Mouse (Mus musculus) right cerebral cortex, postnatal 36 days (tissue): Measurements from ENCODE around the gene Tubb2b.
A peak's percentile ranks its signal among the peaks of the same experiment; 100 is the strongest.

Source experiments
- DNase-seq, 2 experiments: peaks; one replicate each; pipeline ENCODE4 v3.0.0; 2022; ENCODE audit warnings: low spot score in 2 of 2, mixed read lengths in 1 of 2

The Tubb2b gene

DNA sequence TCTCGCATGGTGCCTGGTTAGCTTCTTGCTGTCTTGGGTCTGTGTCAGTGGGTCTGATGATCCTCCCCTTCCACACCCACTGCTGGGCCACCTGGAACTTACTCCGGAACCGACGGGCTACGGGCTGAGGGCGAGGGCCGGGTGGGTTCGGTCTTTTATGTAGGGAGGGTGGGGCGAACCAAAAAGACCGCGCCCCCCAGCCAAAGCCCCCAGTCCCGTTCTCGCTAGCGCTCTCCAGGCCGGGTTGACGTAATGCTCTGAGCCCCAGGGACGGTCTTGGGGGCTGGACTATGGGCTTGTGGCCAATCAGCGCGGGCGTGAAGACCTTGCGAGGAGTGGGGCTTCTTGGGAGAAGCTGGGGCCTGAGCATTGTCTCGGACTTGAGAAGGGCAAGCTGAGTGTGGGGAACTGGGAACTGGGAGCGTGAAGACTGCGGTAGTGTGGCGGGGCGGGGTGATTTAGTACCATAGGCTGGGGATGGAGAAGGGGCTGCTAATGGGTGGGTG, at the start of gene Tubb2b:
TSS of gene Tubb2b (minus strand) at position 241 of the 506 bp plus-strand sequence.
- peak in 1 of 2 experiments; percentile 68 for DNase-seq

DNA sequence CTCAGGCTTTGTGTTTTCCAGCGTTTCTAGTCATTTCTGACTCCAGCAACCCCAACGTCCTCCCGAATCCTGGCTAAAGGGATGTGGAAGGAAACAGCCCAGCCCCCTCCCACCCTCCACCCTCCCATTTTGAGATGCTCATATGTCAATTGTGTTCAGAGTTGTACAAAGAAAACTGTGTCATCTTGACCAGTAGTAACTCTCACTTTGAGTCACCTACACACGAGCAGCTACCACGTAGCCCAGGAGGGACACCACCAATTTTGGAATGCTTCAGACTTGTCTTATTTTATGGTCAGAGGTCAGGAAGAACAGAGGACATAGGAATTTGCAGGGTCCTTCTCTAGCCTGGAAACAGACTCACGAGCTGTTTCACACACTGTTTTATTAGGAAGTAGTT, 43.8 kb upstream of the Tubb2b start:
- no peak for DNase-seq

- no peak for DNase-seq
Observed at GRCm38 (mm10) chr13:34163304-34163975, 33.2 kb upstream of the Tubb2b start.

DNA sequence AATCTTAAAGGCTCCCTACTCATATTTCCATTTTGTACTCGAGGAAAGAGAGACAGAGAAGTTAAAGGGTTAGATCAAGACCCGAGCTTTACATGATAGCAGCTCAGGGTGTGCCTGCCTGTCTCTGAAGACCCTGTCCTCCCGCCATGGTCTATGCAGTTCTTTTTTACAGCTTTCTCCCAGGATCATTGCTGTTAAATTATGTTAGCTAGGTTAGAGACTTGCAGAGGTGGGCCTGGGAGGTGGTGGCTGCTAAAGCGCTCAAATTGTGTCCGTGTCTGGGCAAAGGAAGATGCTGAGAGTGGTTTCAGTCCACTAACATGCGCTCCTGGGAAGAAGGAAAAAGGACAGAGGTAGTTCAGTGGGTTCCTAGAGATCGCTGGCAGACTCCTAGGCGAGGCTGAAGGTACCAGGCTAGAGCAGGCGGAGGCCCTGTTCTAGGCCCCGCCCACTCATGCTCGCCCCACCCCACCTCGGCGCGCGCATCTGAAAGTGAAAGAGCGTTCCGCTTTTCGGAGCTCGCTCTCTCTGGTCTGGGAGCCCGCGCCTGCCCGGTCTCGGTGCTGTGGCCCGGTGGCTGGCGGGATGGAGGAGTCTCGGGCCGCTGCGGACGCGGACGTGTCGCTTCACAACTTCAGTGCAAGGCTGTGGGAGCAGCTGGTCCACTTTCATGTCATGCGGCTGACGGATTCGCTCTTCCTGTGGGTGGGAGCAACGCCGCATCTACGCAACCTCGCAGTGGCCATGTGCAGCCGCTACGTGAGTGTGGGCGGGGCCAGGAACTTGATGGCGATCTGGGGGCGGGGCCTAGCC, 32.4 kb upstream of the Tubb2b start, which contains the start of gene Psmg4:
TSS of gene Psmg4 (plus strand) at position 474 of the 813 bp plus-strand sequence.
- DNase-seq, result peak; percentile 90 to 91

DNA sequence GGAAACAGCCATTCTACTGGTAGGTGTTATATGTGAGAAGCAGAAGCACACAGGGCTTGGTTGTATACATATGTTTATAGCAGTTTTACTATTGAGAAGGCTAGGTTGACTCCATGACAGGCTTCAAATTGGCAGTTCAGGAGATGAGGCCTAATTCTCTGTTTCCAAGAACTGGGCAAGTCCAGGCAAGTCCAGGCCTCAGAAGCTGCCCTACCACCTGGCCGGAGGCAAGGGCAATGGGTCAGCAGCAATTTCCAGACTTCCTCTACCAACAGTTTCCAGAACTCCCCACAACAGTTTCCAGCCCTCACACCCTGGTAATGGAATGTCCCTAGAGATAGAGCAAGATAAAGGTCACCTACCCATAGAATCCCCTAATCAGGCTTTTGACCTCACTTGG, 29.7 kb upstream of the Tubb2b start:
- no peak for DNase-seq

- no peak for DNase-seq
Observed at GRCm38 (mm10) chr13:34157596-34158157, 27.4 kb upstream of the Tubb2b start.

DNA sequence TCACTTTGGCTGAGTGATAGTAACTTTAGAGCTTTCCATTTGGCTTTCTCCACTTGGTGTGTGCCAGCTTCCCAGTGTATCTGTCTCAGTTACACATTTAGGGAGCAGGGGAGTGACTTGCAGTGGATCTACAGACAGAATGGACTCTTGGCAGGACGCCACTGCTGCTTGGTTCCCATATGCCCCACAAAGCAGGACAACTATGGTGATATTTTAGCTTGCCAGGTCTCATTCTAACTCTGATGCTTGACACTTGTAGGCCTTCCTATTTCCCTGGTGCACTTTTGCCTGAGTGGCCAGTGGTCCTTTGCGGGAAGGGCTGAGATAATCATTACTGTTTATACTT, 26.5 kb upstream of the Tubb2b start:
- no peak for DNase-seq

GRCm38 (mm10) chr13:34156133-34156839, 26.0 kb upstream of the Tubb2b start:
- no peak for DNase-seq

- peak; percentile 52 to 54 for DNase-seq
Observed at GRCm38 (mm10) chr13:34154931-34155272, 24.6 kb upstream of the Tubb2b start.

GRCm38 (mm10) chr13:34154217-34154930, 24.1 kb upstream of the Tubb2b start:
- peak; percentile 69 to 78 for DNase-seq

DNA sequence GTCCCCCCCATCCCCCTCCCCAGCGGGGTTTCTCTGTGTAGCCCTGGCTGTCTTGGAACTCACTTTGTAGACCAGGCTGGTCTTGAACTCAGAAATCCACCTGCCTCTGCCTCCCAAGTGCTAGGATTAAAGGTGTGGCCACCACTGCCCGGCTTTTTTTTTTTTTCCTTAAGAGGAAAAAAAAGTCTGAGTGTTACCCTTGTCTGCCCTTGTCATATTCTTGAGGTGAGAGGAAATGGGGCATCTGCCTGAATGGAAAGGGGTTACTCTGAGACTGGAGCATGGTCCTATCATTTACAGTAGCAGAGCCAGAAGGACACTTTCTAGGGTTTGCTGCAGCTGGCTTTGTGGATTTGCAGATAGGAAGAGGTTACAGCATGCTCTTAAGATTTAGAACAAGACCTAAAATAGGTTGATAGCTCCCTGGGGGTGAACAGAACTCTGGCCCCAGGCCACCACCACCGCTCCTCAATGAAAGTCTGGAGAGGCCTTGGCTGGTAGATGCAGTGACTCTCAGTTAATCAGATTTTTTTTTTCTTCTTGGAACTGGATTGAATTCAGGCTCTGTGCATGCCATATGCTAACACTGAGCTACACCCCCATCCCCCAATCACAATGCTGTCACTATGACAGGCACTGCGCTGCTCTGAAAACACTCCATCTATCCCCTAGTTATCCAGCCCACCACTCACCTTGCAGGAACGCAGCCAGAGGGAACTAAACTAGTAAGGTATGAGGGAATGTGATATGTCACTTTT, 23.2 kb upstream of the Tubb2b start:
- DNase-seq, result no peak

DNA sequence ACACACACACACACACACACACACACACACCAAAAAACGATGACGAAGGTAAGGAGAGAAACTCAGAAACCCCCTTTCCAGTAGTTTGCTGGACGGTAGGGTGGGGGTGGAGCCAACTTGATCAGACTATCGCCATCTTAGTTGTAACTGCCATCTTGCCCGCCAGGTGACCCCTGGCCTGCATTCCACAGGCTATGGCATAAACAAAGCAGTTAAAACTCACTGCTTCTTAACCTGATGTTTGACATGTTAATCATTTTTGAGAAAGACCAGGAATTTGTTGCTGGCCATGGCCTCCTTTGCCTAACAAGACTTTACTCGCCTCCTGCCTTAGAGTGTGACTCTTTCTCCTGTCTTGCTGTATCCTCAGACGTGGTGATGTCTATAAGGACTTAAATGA, 22.4 kb upstream of the Tubb2b start:
- no peak for DNase-seq

DNA sequence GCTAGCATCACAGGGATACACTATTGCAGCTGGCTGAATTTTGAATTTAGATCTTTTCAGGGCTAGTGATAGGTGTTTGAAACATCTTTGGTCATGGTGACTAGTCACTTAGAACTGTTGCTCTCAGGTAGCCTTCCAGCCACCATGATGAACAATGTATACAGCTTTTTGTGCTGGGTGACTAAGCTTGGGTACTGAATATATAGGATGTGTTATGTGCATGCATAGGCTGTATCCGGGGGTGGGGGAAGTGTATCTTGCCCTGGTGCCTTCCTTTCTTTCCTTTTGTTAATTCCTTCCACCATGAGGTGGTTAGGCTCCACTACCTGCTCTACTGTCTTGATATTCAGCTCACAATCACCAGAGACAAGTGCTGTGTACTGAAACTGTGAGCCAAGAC, 21.2 kb upstream of the Tubb2b start:
- no peak for DNase-seq

DNA sequence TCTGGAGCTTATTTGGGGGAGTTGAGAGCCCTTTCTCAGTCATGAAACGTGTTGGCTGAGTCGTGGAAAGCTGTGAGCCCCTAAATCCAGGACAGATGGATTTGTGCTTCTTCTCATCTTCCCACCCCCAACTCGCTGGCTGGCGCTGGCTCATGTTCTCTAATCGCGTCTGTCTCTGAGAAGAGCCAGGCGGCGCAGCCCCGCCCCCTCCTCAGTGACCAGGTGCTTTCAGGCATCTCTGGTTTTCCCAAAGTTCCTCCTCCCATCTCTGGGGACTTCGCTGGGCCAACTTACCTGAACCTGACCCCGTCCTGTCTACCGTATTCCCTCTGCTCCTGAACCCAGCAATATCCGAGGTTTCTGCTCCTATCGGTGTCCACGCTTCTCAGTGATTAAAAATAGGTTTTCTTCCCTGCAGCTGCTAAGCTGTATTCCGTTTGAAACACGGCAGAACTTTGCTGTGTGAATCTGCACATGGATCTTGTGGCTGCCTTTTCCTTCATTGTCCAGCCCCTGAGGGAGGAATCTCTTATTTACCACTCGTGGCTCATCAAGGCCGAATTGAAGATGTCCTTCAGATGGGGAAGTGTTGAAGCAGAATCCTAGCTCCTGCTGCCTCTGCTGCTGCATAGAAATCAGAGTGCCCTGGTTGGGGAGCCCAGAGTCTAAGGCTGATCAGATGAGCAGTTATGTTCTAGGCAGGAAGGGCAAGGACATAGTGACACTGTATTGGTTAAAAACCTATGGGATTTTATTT, 20.2 kb upstream of the Tubb2b start:
- peak; percentile 50 to 67 for DNase-seq

GRCm38 (mm10) chr13:34149463-34150176, 19.4 kb upstream of the Tubb2b start:
- no peak for DNase-seq

- DNase-seq, result peak; percentile 66 to 70
Observed at GRCm38 (mm10) chr13:34148767-34149392, 18.6 kb upstream of the Tubb2b start.

- no peak for DNase-seq
Observed at GRCm38 (mm10) chr13:34148181-34148580, 17.9 kb upstream of the Tubb2b start.

- no peak for DNase-seq
Observed at GRCm38 (mm10) chr13:34146916-34147315, 16.6 kb upstream of the Tubb2b start.

DNA sequence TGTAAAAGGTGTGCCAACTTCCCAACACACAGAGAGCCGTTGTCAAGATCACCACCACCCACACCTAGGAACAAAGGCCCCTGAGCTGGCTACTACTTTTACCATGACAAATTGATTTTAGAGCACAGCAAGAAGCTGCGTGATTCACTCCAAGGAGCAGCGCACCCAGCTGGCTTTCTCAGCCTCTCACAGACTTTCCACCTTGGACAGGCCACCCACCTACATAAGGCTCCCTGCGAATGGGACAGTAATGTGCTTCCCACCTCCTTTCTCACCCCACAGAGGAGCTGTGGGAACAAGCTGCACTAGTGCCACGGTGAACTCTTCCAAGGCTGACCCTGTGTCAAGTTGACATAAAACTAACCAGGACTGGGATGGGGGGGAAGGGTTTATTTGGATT, 13.1 kb upstream of the Tubb2b start:
- DNase-seq, result no peak
